Mouse (Mus musculus) spleen, postnatal 0 days (tissue): ENCODE measurements around the gene Sars2. TPM values are rescaled to one million over a fixed set of nuclear protein-coding genes. Genes with fewer than 3 reads are reported as not detected.

ENCODE experiments used
- polyA plus RNA-seq: library from polyadenylated mRNA; unstranded; fragments of >200 nt; fragmentation: Nextera tagmentation; extraction: Ambion mirVana; gene quantifications from 2 replicates; pipeline ENCODE4 v1.2.1, GENCODE M21; 2015

The Sars2 gene
- 12.4 and 13.7 TPM in 2 replicates for polyA plus RNA-seq

GRCm38 (mm10) chr7:28741709-28742438 is at the start of gene Sars2, which contains the start of gene Mrps12:
Sars2 (plus strand) TSS chr7:28741992.
Mrps12 (minus strand) TSS chr7:28741820.

GRCm38 (mm10) chr7:28692545-28693320 is 49.1 kb upstream of the Sars2 start, which contains the start of gene Fbxo27:
Fbxo27 (plus strand) TSS chr7:28692849.

GRCm38 (mm10) chr7:28716590-28717281 is 25.1 kb upstream of the Sars2 start, which contains the start of gene Fbxo17:
Fbxo17 (plus strand) TSS chr7:28716804.

GRCm38 (mm10) chr7:28756079-28756478 is 14.3 kb downstream of the Sars2 start, which contains the start of gene Ccer2:
Ccer2 (plus strand) TSS chr7:28756174.

GRCm38 (mm10) chr7:28766173-28766879 is 24.5 kb downstream of the Sars2 start, which contains the start of gene Sirt2:
Sirt2 (plus strand) TSS chr7:28766735.

GRCm38 (mm10) chr7:28767462-28767965 is 25.7 kb downstream of the Sars2 start, which contains the start of gene Nfkbib:
Nfkbib (minus strand) TSS chr7:28767512.

GRCm38 (mm10) chr7:28788307-28789195 is 46.8 kb downstream of the Sars2 start, which contains the start of gene Rinl:
Rinl (plus strand) TSS chr7:28788969.

Other genes starting within 250 kb of the Sars2 start
- gene Ifnl2, start 231.5 kb upstream of the Sars2 start, polyA plus RNA-seq, result not detected in 2 replicates
- gene Ifnl3, start 219.2 kb upstream of the Sars2 start, polyA plus RNA-seq, result not detected in 2 replicates
- 25.7 and 72.8 TPM in 2 replicates for gene Sycn, start 201.1 kb upstream of the Sars2 start, polyA plus RNA-seq
- not detected in 2 replicates for gene Nccrp1, start 194.7 kb upstream of the Sars2 start, polyA plus RNA-seq
- 6.6 and 8.0 TPM in 2 replicates for gene Samd4b, start 143.8 kb upstream of the Sars2 start, polyA plus RNA-seq
- gene Pak4, start 143.8 kb upstream of the Sars2 start, polyA plus RNA-seq, result 8.8 and 9.8 TPM in 2 replicates
- gene Acp7, start 110.7 kb upstream of the Sars2 start, polyA plus RNA-seq, result not detected in 2 replicates
- gene Fbxo27, start 49.1 kb upstream of the Sars2 start, polyA plus RNA-seq, result 0.30 and 1.4 TPM in 2 replicates
- gene Fbxo17, start 25.2 kb upstream of the Sars2 start, polyA plus RNA-seq, result 3.4 and 4.0 TPM in 2 replicates
- gene Mrps12, start 172 bp upstream of the Sars2 start, polyA plus RNA-seq, result 95.7 and 96.0 TPM in 2 replicates
- gene Ccer2, start 14.2 kb downstream of the Sars2 start, polyA plus RNA-seq, result not detected in 2 replicates
- gene Sirt2, start 24.7 kb downstream of the Sars2 start, polyA plus RNA-seq, result 32.7 and 34.8 TPM in 2 replicates
- 29.1 and 31.6 TPM in 2 replicates for gene Nfkbib, start 25.5 kb downstream of the Sars2 start, polyA plus RNA-seq
- gene Rinl, start 47.0 kb downstream of the Sars2 start, polyA plus RNA-seq, result 21.2 and 30.9 TPM in 2 replicates
- 185 and 205 TPM in 2 replicates for gene Hnrnpl, start 66.5 kb downstream of the Sars2 start, polyA plus RNA-seq
- 119 and 141 TPM in 2 replicates for gene Ech1, start 83.2 kb downstream of the Sars2 start, polyA plus RNA-seq
- gene Lgals4, start 91.9 kb downstream of the Sars2 start, polyA plus RNA-seq, result 9.9 and 12.8 TPM in 2 replicates
- 4.4 and 4.8 TPM in 2 replicates for gene Lgals7, start 121.9 kb downstream of the Sars2 start, polyA plus RNA-seq
- 0.26 and 0.55 TPM in 2 replicates for gene Capn12, start 139.4 kb downstream of the Sars2 start, polyA plus RNA-seq
- gene Actn4, start 220.3 kb downstream of the Sars2 start, polyA plus RNA-seq, result 114 and 117 TPM in 2 replicates
- gene Eif3k, start 239.9 kb downstream of the Sars2 start, polyA plus RNA-seq, result 346 and 382 TPM in 2 replicates
- 50.9 and 57.2 TPM in 2 replicates for gene Map4k1, start 240.1 kb downstream of the Sars2 start, polyA plus RNA-seq